Mouse (Mus musculus) MEL (cell line): Measurements from ENCODE around the gene Stac2. TPM values are rescaled to one million over a fixed set of nuclear protein-coding genes. Genes with fewer than 3 reads are reported as not detected.

Source experiments
- DNase-seq: peaks from one replicate; pipeline ENCODE4 v3.0.0; 2011; ENCODE audit warnings: low read depth, low spot score
- H3K27ac ChIP-seq: 2 replicates; pipeline ENCODE4 v1.5.1; 2012; ENCODE audit warnings: low read depth, mild to moderate bottlenecking, control low read depth, low read length, moderate library complexity; ENCODE audit not compliant: control insufficient read depth
- H3K27me3 ChIP-seq, 2 experiments: fragments of 150-350 bp in 1 of 2; sonication (generic) in 1 of 2; 2 replicates each; pipeline ENCODE4 v1.6.1; 2012; ENCODE audit warnings: low read length in 2 of 2, mild to moderate bottlenecking in 2 of 2, improper control_type of control experiment in 1 of 2, moderate library complexity in 1 of 2; ENCODE audit not compliant: insufficient read depth in 2 of 2, control insufficient read depth in 1 of 2
- H3K36me3 ChIP-seq, 2 experiments: 2 replicates each; pipeline ENCODE4 v1.6.1; 2012 to 2014; ENCODE audit warnings: low read length in 2 of 2, improper control_type of control experiment in 1 of 2, inconsistent platforms in 1 of 2, mild to moderate bottlenecking in 1 of 2; ENCODE audit not compliant: insufficient read depth in 2 of 2, control insufficient read depth in 1 of 2
- H3K4me1 ChIP-seq, 2 experiments: fragments of 150-350 bp in 1 of 2; sonication (generic) in 1 of 2; 2 replicates each; pipeline ENCODE4 v1.6.1; 2012; ENCODE audit warnings: low read length in 2 of 2, improper control_type of control experiment in 1 of 2, mild to moderate bottlenecking in 1 of 2; ENCODE audit not compliant: insufficient read depth in 2 of 2, control insufficient read depth in 1 of 2
- H3K4me3 ChIP-seq, 2 experiments: fragments of 150-350 bp in 1 of 2; sonication (generic) in 1 of 2; 2 replicates each; pipeline ENCODE4 v1.5.1; 2012; ENCODE audit warnings: low read depth in 2 of 2, low read length in 2 of 2, mild to moderate bottlenecking in 2 of 2, moderate library complexity in 2 of 2, control low read depth in 1 of 2, improper control_type of control experiment in 1 of 2; ENCODE audit not compliant: control insufficient read depth in 1 of 2, insufficient read depth in 1 of 2
- H3K79me2 ChIP-seq: 2 replicates; pipeline ENCODE4 v1.6.1; 2012; ENCODE audit warnings: mild to moderate bottlenecking, low read length, moderate library complexity; ENCODE audit not compliant: control insufficient read depth, poor library complexity, insufficient read depth
- H3K9ac ChIP-seq: 2 replicates; pipeline ENCODE4 v1.6.1; 2012; ENCODE audit warnings: low read depth, mild to moderate bottlenecking, control low read depth, low read length, moderate library complexity; ENCODE audit not compliant: control insufficient read depth, poor library complexity, severe bottlenecking
- H3K9me3 ChIP-seq: fragments of 150-350 bp; sonication (generic); replicated peaks from 2 replicates; pipeline ENCODE4 v1.6.1; 2012; ENCODE audit warnings: mild to moderate bottlenecking, low read length, improper control_type of control experiment, moderate library complexity; ENCODE audit not compliant: insufficient read depth
- CHD1 ChIP-seq: IDR thresholded peaks from 2 replicates; pipeline ENCODE4 v1.6.1; 2012; ENCODE audit warnings: low read depth, mild to moderate bottlenecking, inconsistent platforms, low read length, improper control_type of control experiment
- E2F4 ChIP-seq: IDR thresholded peaks from 2 replicates; pipeline ENCODE4 v1.6.1; 2011; ENCODE audit warnings: low read depth, low read length, improper control_type of control experiment, borderline replicate concordance
- KAT2A ChIP-seq: conservative IDR thresholded peaks from 2 replicates; pipeline ENCODE4 v1.6.1; 2012; ENCODE audit warnings: low read depth, low read length, improper control_type of control experiment, inconsistent platforms
- MAFK ChIP-seq: IDR thresholded peaks from 2 replicates; pipeline ENCODE4 v1.6.1; 2011; ENCODE audit warnings: low read depth, mild to moderate bottlenecking, low read length, improper control_type of control experiment, borderline replicate concordance
- MAX ChIP-seq: IDR thresholded peaks from 2 replicates; pipeline ENCODE4 v1.6.1; 2011; ENCODE audit warnings: low read length, improper control_type of control experiment
- MXI1 ChIP-seq: IDR thresholded peaks from 2 replicates; pipeline ENCODE4 v1.6.1; 2011; ENCODE audit warnings: mild to moderate bottlenecking, low read depth, low read length, improper control_type of control experiment
- NELFE ChIP-seq: IDR thresholded peaks from 2 replicates; pipeline ENCODE4 v1.6.1; 2011; ENCODE audit warnings: low read depth, low read length, improper control_type of control experiment
- POLR2A ChIP-seq, 2 experiments: IDR thresholded peaks; 2 replicates each; pipeline ENCODE4 v1.6.1; 2011 to 2012; ENCODE audit warnings: low read length in 2 of 2, mild to moderate bottlenecking in 2 of 2, control low read depth in 1 of 2, improper control_type of control experiment in 1 of 2, low read depth in 1 of 2, moderate library complexity in 1 of 2; ENCODE audit not compliant: control insufficient read depth in 1 of 2, insufficient read depth in 1 of 2, poor library complexity in 1 of 2
- RAD21 ChIP-seq: IDR thresholded peaks from 2 replicates; pipeline ENCODE4 v1.6.1; 2011; ENCODE audit warnings: mild to moderate bottlenecking, low read depth, low read length, improper control_type of control experiment
- SIN3A ChIP-seq: IDR thresholded peaks from 2 replicates; pipeline ENCODE4 v1.6.1; 2012; ENCODE audit warnings: low read length, improper control_type of control experiment, inconsistent platforms
- TAL1 ChIP-seq: IDR thresholded peaks from 2 replicates; pipeline ENCODE4 v1.6.1; 2012; ENCODE audit warnings: mild to moderate bottlenecking, inconsistent platforms, low read length, moderate library complexity, mixed read lengths
- TBP ChIP-seq: IDR thresholded peaks from 2 replicates; pipeline ENCODE4 v1.8.0; 2011; ENCODE audit warnings: low read depth, low read length, improper control_type of control experiment
- USF1 ChIP-seq: IDR thresholded peaks from 2 replicates; pipeline ENCODE4 v1.6.1; 2014; ENCODE audit warnings: low read depth, mild to moderate bottlenecking, inconsistent platforms, low read length, improper control_type of control experiment, moderate library complexity
- ZNF384 ChIP-seq: IDR thresholded peaks from 2 replicates; pipeline ENCODE4 v1.6.1; 2012; ENCODE audit warnings: low read depth, mild to moderate bottlenecking, inconsistent platforms, low read length, improper control_type of control experiment
- polyA plus RNA-seq, 2 experiments: library from polyadenylated mRNA; stranded (reverse) in 1 of 2; unstranded in 1 of 2; fragments of >175 nt in 1 of 2; fragments of >200 nt in 1 of 2; gene quantifications; 2 replicates each; pipeline versions ENCODE4 v1.2.1 to v1.2.4; 2012; ENCODE audit warnings: low replicate concordance in 2 of 2, low read depth in 1 of 2; ENCODE audit not compliant: insufficient read length in 2 of 2, insufficient read depth in 1 of 2, missing spikeins in 1 of 2
- total RNA-seq: library from RNA; depleted of rRNA; stranded (reverse); fragments of 300-350 nt; gene quantifications from 2 replicates; pipeline ENCODE4 v1.2.3, GENCODE M21; 2012

Stac2 gene
- total and polyA plus RNA-seq, 3 experiments, result 0.04 TPM; not detected in 2

DNA sequence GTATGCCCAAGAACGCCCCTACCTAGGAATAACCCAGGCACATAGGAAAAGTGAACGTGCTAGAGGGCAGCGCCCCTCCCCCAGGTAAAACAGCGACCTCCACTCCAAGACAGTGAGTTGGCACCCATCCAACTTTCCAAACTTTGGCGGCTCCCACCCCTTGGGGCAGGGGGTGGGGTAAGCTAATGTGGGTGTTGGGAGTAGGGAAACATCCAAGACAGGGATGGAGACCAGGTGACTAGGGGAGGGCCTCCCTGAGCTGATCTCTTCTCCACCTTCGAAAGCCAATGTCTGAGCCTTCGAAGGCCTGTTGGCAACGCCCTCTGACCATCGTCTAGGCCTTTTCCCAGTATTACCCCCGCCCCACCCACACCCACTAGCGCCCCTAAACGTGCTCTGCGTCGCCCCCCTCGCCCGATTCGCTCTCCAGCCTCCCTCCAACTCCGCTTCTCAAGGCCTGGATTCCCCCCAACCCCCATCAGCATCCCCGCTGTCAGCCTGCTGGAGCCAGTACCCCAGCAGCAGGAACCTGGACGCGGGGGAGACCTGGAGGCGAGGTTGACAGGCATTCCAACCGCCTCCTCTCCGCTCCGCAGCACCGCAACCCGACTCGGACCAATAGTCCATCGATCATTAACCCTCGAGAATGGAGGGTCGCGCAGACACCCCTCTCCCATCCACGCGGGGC is 31.6 kb downstream of the Stac2 start:
- peak overlapping the region; percentile 77 to 91 for H3K4me3 ChIP-seq
- DNase-seq, result peak; percentile 71
- H3K9me3 ChIP-seq, result no peaks in the 10 kb centered on the region
- no peak overlapping the region for H3K27ac ChIP-seq
- H3K9ac ChIP-seq, result peak overlapping the region; percentile 68
- TF ChIP-seq MXI1 (peak; percentile 48; the same call in 1 of the 2 replicates), USF1 (no peak)
- H3K79me2 ChIP-seq, result peaks cover 8% of the 10 kb centered on the region; the same call in 1 of the 2 replicates
- H3K27me3 ChIP-seq, result no peaks in the 10 kb centered on the region
- peaks cover 0 to 8% of the 10 kb centered on the region in 2 experiments; a peak in 2 of 4 replicates for H3K36me3 ChIP-seq
- peaks cover 6 to 16% of the 10 kb centered on the region in 2 experiments; a peak in 3 of 4 replicates for H3K4me1 ChIP-seq

DNA sequence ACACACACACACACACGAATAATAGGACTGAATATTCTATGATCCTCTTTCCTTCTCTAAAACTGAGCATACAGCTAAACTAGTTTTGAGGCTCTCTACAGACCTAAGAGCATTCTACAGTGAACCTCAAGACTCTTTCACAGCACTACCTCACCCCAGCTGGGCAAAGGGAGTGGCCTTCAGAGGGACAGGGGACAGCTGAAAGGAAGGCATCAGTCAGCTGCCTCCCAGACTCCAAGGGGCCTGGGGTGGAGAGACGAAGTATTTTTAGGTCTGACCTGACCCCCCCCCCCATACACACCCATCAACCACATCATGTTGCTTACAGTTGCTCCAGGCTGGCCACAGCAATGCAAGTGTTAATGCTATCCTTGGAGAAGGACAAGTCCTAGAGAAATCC is 32.1 kb downstream of the Stac2 start:
- Histone ChIP-seq H3K4me1 (peaks cover 6 to 16% of the 10 kb centered on the region in 2 experiments; a peak in 3 of 4 replicates), H3K27ac (no peak overlapping the region), H3K4me3 (no peak overlapping the region), H3K9ac (no peak overlapping the region), H3K9me3 (no peaks in the 10 kb centered on the region), H3K79me2 (peaks cover 5% of the 10 kb centered on the region; the same call in 1 of the 2 replicates), H3K27me3 (no peaks in the 10 kb centered on the region), H3K36me3 (peaks cover 0 to 8% of the 10 kb centered on the region in 2 experiments; a peak in 2 of 4 replicates)
- TF ChIP-seq TAL1 (no peak), KAT2A (no peak), TBP (no peak), CHD1 (no peak), E2F4 (no peak), MAX (no peak), ZNF384 (no peak)
- DNase-seq, result no peak

DNA sequence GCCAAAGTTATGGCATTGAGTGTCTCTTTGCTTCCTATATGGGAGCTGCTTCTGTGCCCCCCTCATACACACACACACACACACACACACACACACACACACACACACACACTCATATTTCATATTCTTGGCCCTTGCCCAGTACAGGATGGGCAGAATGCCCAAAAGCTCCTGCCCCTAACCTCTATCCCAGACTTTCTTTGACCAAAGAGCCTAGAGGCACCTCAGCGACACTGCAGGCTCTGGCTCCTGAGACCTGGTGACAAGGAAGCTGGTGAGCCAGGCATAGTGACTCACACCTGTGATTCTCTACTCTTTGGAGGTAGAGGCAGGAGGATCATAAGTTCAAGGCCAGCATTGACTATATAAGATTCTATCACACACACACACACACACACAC is 32.6 kb downstream of the Stac2 start:
- DNase-seq, result peak; percentile 44
- Histone ChIP-seq H3K4me3 (no peak overlapping the region), H3K27me3 (no peaks in the 10 kb centered on the region), H3K9ac (no peak overlapping the region), H3K36me3 (peaks cover 0 to 5% of the 10 kb centered on the region in 2 experiments; a peak in 2 of 4 replicates), H3K9me3 (no peaks in the 10 kb centered on the region)
- no peak for TF ChIP-seq SIN3A
- no peak for TF ChIP-seq TBP
- no peak for TF ChIP-seq RAD21
- no peak for TF ChIP-seq KAT2A
- no peak for TF ChIP-seq E2F4
- no peak for TF ChIP-seq POLR2A (IDR thresholded peaks at IDR 0.05; ENCODE audit: control insufficient read depth in 1 of 2, insufficient read depth in 1 of 2, low read depth in 1 of 2, low read length in 2 of 2, poor library complexity in 1 of 2)
- TF ChIP-seq NELFE, result no peak
- no peak for TF ChIP-seq MAFK
- TF ChIP-seq, all 39 proteins: peak for 0
- H3K27ac ChIP-seq, result no peak overlapping the region
- H3K4me1 ChIP-seq, result peaks cover 4 to 12% of the 10 kb centered on the region in 2 experiments; a peak in 3 of 4 replicates
- H3K79me2 ChIP-seq, result peaks cover 4% of the 10 kb centered on the region; the same call in 1 of the 2 replicates
